Mouse (Mus musculus): ENCODE results near the gene Bag6.
A peak's percentile ranks its signal among the peaks of the same experiment; 100 is the strongest.

Bag6 gene

GRCm38 (mm10) chr17:35147922-35148639, 13.1 kb downstream of the Bag6 start:
- no peak for DNase-seq

DNA sequence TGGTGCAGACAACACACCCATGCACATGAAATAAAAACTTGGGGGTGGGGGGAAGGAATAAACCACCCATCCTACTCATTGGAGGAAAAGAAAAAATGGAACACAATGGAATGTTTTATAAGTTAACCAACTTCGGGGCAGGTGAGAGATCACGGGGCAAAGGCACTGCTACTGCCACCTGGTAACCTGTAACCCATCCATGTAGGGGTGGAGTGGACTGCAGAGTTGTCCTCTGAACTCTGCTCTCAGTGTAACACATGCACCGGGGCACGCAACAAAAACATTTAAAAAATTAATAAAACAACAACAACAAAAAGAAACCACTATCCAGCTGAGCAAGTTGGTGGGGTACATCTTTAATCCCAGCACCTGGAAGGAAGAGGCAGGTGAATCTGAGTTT, 17.1 kb downstream of the Bag6 start:
- DNase-seq: no peak

DNA sequence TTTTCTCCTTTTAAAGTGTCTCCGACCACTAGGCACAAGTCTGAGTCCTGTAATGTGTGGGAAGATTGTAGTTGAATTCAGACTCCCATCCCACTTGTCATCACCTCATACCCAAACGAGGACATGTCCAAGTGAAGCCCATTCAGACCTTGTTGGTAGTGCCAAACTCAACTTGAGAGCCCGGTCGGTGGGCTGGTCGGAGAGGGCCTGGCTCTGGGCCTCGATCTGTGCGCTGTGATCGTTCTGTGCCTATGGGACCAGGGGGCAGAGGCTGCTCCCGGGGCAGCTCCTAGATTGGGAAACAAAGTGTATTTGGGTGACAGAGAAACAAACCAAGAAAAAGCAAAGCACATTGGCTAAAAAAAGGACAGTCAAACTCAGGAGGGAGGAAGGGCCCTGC, 18.1 kb downstream of the Bag6 start:
- DNase-seq: no peak

DNA sequence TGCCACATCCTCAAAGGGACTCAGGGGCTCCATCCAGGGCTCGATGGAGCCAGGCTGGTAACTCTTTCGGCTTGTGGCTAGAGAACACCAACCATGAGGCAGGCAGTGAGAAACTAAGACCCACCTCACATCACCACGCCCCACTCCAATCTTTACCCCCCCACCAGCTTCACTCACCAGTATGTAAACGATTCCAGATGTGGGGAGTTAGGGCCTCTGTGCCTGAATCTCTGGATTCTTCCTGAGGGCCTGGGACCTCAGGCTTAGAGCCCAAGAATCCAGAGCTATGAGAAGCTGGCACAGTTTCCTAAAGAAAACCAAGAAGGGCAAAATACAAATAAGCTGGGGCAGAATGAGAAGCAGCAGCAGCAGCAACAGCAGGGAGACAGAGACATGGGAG, 19.0 kb downstream of the Bag6 start:
- no peak for DNase-seq

GRCm38 (mm10) chr17:35154616-35155015, 19.6 kb downstream of the Bag6 start:
- DNase-seq: no peak

DNA sequence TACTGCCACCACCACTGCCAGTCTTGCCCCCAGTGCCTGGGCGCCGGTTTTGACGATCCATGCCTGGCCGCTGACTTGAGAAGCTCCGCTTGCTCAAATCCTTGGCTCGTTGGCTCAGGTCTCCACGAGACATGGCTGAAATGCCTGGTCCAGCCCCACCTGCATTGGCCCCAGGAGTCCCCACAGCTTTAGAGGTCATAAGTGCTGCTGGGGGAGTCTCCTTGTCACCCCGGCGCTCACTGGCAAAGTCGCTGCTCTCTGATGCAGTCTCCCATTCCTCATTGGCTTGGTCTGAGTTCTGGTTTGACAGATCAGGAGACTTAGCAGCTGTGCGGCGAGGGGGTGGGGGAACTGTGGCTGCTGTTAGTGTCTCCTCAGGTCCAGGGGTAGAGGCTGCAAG, 20.5 kb downstream of the Bag6 start:
- no peak for DNase-seq

DNA sequence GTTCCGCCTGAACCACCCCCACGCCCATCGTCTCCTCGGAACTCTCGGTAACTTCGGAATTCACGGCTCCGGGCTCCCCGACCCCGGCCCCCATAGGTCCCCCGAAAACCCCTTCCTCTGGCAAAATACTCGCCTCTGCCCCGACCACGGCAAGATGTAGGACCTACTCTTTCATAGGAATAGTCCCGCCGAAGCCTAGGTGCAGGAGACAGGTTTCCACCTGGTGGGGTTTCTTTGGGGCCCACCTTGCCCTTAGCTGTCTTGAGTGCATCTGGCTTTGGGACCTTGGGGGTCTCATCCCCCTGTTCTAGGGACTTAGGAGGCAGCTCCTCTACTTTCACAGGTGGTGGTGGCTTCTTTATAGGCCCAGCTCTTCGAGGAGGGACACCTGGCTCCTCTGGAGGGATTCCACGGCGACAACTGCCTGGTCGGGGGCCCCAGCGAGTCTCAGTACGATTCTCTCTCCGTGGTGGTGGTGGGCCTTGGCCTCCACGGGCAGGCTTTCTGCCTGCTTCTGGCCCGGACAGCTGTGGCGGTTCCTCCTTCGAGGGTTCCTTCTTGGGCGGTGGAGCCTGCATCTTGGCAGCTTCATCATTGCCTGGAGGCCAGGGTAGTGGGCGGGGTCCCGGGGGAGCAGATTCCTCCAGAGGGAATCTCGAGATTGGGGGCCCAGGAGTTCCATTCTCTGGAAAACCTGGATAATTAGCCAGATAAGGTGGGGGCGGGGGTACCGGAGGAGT, 21.7 kb downstream of the Bag6 start:
- DNase-seq: no peak

- DNase-seq: no peak
Observed at GRCm38 (mm10) chr17:35157254-35157653, 22.3 kb downstream of the Bag6 start.

DNA sequence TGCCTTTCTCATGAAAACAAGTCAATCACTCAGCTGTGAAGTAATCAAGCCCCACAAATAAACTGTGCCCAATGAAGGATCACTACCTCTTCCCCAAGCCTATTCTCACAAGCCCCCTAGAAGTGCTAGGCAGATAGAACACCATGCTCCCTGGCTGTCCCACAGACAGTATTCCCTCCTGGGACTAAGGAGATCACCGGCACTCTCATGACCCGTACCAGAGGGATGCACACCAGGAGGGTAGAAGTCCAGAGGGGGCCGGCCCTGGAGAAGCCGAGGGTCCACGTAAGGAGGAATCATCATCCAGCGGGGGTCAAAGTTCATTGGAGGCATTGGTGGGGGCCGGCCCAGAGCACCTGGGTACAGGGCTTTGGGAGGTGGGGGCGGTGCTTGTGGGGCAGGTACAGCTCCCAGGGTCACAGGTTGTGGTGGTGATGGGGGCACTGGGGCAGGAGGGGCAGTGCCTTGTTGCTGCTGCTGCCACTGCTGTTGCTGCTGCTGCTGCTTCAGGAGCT, 22.7 kb downstream of the Bag6 start:
- peak; percentile 39 for DNase-seq

GRCm38 (mm10) chr17:35158850-35159593, 24.0 kb downstream of the Bag6 start:
- DNase-seq: peak; percentile 18

DNA sequence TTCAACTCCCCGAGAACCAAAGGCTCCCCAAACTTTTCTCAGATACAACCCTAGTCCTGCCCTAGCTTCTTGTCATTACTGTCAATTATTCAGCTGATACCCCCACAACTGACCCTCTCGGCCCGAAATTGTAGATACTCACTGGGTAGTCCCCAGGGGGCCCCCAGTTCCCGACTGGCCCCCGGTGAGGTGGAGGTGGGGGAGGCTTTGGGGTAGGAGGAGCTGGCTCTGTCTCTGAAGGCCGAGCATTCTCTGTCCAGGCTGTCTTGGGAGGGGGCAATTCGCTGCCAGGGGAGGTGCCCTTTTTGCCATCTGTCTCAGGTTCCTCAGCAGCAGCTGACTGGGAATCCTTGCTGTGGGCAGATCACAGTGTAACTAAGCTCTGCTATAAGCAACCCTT, 24.7 kb downstream of the Bag6 start:
- DNase-seq: peak; percentile 47

- peak; percentile 42 for DNase-seq
Observed at GRCm38 (mm10) chr17:35161421-35161820, 26.4 kb downstream of the Bag6 start.

DNA sequence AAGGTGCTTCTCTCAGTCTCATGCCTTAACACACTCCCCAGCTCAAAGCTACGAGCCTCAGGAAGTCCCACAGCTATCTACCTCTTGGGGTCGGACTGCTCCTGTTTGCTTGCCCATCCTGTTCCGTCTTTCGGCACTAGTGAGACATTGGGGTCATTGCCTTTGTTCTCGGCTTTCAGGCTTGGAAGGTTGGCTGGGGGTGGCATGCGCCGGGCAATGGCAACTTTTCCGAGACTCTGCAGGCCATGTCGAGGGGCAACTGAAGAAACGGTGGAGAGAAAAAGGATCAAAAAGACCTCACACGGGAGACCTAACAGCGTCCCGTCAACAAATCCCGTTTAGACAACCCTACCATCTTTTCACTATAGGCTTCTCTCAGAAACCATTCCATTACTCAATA, 27.1 kb downstream of the Bag6 start:
- peak; percentile 20 for DNase-seq

- peak; percentile 62 for DNase-seq
Observed at GRCm38 (mm10) chr17:35162730-35163129, 27.8 kb downstream of the Bag6 start.

DNA sequence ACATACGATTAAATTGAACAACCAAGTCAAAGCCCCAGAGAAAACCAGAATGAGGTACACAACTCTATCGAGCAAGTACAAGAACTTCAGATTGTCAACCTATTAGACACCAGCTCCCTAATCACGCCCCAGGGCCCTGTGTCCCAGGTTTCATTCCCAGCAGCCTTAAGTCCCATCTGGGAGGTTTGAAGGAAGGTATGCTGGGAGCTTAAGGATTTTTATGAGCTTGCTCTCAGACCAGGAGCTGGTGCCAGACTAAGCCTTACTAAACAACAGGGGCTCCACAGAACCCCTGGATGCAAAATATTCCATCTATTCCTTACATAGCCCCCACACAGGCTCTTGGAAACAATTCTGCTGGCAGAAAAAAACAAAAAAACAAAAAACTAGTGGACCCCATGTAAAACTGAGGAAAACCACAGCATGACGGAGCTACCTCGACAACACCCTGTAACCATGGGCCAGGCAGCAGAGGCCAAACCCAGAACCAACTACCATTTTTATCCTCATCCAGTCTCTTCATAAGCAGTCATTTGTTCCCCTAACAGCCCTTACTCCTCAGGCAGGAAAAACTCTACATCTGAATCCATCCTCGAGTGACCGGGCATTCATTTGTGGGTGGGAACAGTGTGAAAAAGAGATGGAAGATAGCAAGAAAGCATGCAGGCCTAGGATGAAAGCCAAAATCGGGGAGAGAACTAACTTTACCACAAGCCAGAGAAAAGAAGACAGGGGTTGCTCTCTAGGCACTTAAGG, 28.5 kb downstream of the Bag6 start:
- peak; percentile 64 for DNase-seq

DNA sequence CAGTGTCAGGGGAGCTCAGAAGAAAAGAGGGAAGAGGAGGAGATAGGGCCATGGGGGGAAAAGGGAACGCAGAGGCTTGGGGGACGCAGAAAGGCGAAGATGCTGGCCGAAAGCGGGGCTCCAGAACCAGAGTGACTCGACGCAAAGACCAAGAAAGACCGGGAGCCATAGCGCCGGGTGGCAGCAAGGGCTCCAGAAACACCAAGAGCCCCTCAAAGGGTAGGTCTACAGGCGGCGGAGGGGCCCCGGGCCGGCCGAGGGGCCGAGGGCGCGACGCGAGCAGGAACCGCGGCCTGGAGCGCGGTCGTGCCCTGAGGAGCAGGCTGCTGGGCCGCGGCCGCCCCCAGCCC, 29.2 kb downstream of the Bag6 start:
- DNase-seq: no peak

DNA sequence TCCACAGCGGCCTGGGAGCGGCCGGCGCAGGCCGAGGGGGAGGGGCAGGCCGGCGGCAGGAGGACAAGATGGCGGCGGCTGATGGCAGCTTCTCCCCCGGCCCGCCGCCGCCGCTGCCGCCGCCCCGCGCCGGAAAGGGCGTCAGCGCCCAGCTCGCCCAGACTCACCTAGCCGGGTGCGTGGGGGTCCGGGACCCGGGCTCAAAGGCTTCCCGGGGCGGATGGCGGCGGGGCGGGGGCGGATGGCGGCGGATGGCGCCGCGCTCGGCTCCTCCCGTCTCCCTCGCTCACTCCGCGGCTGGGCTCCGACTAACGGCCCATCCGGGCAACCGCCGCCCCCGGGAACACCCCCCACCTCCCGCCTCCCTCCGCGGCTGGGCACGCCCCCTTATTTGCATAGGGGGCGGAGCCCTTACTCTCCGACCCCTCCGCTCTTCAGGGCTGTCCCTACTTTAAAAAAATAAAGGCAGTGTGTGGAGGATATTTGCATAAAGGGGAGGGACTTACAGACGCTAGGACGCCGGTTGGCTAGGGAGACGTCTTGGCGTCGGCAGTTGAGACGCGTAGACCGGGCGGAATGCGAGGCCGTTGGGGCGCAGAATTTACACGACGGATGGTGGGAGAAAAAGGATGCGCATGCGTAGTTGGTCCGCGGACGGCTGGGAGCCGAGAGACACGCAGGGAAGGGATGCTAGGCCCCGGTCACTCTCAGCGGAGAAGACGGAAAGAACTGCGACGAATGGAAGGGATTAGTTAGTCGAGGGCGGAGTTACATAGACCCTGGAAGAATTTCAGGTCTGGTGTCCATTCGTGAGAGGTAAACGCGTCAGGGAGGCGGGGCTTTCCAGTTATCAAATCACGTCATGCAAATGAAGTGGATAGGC, 29.8 kb downstream of the Bag6 start, which contains the start of gene Prrc2a:
Prrc2a (minus strand) TSS at position 330 of the 883 bp plus-strand sequence.
- DNase-seq: peak; percentile 100

- DNase-seq: peak; percentile 52
Observed at GRCm38 (mm10) chr17:35165451-35166155, 30.6 kb downstream of the Bag6 start.

GRCm38 (mm10) chr17:35166352-35167035, 31.5 kb downstream of the Bag6 start:
- DNase-seq: peak; percentile 81

- DNase-seq: no peak
Observed at GRCm38 (mm10) chr17:35167794-35168193, 32.8 kb downstream of the Bag6 start.
